Mouse (Mus musculus) adrenal gland, postnatal 14 days (tissue): ENCODE data around the gene Nucb1. TPM values are rescaled to one million over a fixed set of nuclear protein-coding genes. Genes with fewer than 3 reads are reported as not detected.

Experiments used
- DNase-seq: peaks from one replicate; pipeline ENCODE4 v3.0.0; 2021; ENCODE audit warnings: mixed read lengths
- total RNA-seq: library from RNA; stranded (reverse); gene quantifications from 2 replicates; pipeline ENCODE4 v1.2.3, GENCODE M21; 2021

The Nucb1 gene
- total RNA-seq, 1 experiment from 2014 or later = 204 TPM

DNA sequence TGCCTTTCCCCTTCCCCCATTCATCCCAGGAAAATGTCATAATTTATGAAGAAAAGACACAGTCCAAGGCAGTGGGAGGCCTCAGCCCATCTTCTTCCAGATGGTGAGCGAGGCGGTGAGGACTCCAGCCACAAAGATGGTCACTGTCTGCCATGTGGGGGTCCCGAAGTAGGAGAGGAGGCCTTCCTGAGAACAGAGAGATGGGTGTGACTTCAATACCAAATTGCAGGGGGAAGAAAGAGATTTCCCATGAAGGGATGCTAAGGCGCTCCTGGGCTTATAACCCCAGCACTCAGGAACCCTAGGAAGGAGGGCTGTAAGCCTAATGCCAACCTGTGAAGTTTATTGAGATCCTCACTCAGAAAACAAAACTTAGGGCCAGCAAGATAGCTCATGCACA lies 48.4 kb downstream of the Nucb1 start:
- no peak for DNase-seq

DNA sequence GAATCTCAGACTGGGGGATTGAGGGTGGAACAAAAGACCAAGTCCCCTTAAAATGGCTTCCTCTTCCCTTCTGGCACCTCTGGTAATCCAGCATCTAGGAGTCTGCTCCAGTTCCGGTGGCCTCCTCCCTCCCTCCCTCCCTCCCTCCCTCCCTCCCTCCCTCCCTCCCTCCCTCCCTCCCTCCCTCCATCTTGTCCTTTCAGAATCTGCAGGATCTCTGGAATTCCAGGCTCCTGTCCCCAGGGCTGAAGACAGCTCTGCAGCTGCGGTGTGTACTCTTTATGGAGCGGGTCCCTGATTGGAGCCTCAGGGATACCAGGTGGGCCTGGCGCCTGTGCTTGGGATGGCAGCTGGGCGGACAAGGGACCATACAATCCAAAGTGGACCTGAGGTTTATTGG lies 48.9 kb downstream of the Nucb1 start:
- DNase-seq = no peak

DNA sequence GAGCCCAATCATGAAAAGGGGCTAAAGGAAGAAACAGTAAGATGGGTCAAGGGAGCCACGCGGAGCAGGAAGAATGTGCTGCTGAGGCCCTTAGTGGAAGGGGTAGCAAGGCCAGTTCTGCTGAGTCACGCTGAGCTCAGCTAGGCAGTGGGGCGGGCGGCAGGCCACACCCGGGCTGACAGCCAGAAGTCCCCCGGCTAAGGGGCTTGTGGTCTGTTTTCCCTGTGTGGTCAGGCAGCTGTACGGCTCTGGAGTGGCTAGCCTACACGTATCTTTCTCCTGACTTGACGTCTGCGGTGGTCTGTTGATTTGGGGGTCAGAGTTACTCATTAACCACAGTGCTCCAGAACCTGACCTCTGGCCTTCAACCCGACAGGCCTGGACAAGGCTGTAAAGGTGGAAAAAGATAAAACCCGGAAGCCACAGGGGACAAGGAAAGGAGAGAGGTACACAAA lies 49.3 kb downstream of the Nucb1 start:
- peak; percentile 82 for DNase-seq

DNA sequence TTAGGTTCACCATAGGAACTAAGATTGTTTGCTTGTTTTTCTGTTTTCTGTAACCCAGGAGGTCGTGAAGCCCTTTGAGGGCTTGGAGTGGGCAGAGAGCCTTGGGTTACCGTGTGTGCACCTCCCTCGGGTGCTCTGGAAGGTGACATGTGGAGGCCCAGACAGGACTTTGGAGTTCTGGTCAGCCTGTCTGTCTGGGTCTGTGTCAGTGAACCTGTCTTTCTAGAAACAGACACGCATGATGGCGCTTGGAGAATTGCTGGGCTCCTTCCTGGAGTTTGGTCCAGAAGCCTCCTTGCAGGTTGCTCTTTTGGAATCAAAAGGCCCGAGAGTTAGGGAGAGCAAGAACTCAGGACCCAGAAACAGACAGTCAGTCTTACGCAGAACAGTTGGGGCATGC lies 49.8 kb downstream of the Nucb1 start:
- DNase-seq = no peak

DNA sequence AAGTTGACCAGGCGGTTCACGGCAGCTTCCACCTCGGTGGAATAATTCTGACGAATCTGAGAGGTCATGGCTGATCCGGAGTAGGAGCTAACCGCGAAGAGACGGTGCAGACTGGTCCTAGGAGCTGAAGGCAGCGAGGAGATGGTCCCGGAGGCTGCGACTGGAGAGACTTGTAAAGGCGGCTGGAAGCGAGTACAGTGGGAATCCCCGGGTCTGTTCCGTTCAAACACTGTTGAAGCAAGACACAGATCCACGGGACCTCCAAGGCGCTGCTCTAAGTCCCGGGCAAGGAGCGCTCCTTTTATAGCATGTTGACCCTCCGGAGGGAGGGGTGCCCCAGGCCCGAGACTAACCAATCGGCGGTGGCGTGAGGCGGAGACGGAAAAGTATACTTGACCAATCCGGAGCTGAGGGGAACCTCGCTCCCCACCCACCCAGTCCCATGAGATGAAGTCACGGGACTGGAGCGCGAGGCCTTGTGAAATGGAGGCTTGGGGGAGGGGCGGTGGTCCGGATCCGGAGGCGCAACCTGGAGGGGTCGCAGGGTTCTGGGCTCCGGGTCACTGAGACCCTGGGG lies 50.6 kb downstream of the Nucb1 start, which contains the start of gene Ftl1:
TSS of gene Ftl1 (minus strand) at position 321 of the 577 bp plus-strand sequence.
- peak; percentile 98 for DNase-seq

DNA sequence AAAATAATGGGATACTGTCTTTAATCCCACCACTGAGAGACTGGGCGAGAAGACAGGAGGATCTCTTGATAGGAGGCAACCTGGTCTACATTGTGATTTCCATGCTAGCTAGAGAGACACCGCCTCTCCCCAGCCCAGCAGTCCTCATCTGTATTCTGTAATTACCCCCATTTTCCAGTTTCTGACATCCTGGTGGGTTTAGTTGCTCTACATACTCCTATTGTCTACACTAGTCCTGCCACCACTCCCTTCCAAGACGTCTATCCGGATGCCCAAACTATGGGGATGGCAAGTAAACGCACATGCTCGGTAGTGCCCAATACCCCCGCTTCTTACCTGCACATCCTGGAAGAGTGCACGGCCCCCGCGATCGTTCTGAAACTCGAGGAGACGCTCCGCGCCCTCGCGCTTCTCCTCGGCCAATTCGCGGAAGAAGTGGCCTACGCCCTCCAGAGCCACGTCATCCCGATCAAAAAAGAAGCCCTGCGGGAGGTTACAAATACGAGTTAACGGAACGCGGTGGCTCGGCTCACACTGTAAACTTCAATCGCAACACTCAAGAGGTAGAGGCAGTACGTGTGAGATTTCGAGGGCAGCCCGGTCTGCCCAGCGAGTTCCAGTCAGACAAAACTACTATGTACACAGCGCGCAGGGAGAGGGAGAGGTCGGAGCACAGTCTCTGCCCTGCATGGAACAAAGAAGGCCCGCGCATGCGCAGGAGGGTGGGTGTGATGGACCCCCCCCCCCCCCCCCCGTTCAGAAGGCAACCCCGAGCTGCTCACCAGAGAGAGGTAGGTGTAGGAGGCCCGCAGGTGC lies 51.2 kb downstream of the Nucb1 start:
- peak; percentile 94 for DNase-seq

DNA sequence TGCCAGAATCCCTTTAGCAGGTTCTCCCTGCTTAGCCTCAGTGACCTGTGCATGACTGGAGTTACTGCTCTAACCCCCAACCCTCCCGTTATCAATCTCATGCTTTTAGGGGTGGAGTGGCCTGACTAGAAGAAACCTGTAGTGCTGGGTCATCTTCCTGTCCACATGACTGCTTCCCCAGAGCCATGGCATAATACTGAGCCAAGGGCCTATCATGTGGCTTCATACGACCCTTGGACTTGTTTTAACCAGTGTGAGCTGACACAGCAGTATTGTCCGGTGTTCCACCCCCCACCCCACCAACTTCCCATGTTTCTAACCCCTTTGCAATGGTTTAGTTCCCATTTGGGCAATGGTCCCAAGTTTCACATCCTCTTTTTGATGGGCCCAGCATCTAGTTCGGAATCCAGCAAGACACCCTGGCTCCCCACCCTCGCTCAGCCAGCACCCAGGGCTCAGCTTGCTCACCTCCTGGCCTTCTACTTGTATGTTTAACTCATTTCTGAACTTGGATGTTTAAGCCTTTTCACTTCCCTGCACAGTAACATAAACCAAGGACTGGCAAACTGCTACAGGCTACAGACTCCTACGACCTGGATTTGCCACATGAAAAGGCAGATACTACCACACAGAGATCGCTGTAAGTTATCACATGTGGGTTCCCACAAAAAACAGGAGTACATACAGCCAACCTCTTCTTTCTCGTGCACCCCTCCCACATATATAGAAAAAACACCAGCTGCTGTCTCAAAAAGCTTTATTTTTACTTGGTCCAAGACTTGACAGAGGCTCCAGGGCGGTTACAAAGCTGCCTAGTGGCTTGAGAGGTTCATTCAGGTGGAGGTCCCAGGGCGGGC lies 52.8 kb downstream of the Nucb1 start:
- peak; percentile 42 for DNase-seq

DNA sequence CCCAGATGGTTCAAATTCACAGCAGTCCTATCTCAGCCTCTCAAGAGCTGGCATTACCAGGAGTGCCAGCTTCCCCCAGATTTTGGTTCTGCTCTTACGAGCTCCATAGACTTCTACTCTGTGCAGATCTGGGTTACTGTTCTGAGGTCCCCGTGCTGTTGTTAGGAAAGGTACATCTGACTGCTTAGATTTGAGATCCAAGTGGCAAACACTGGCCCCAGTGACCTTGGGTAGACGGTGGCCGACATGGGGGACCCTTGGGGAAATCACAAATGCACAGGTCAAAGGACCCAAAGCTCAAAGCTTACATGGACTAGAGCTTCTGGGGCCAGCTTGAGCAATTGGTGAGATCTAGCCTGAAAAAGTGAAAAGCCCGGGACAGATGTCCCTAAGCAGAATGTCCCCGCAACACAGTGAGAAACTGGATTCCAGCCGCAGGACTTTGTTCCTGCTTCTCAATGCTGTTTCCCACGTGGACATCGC lies 53.4 kb downstream of the Nucb1 start:
- DNase-seq = no peak

DNA sequence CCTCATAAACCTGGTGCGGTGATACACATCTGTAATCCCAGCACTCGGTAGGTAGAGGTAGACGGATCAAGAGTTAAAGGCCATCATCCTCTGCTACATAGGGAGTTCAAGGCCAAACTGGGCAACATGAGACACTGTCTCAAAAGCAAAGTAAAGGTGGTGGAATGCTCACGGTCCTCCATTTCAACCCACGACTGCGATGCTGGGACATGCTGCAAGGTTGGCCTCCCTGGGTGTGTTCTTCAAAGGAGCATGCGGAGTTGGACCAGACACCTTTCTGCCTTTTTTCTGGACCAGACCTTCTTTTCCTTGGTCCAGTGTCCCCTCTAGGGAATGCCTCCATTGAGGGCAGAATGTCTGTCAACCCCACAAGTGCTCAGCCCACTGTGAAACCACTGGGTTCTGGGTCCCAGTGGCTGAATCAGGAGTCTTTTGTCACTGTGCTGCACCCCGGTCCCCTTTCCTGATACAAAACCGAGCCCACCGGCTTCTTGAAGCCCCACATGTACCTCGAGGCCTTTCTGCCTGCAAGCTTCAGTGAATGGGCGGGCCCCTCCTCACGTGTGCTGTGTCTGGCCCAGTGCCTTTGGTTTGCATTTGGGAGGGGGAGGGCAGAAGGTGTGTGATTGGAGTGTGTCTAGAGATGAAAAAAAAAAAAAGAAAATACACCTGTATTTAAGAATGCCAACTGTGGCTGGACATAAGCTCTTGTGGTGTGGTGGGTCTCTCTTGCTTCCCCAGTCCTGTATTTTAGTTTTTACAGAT lies 54.1 kb downstream of the Nucb1 start:
- no peak for DNase-seq

DNA sequence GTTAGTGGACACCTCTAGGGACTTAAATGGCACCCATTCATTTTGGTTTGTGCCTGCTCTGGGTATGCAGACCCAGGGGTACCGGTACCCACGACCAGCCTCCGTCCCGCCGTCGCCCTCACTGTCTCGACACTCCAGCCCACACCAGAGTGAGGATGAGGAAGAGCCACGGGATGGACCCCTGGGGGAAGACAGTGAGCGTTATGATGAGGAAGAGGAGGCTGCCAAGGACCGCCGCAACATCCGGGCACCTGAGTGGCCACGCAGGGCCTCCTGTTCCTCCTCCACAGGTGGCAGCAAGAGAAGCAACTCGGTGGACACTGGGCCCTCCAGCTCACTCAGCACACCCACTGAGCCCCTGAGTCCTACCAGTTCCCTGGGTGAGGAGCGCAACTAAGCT lies 55.2 kb downstream of the Nucb1 start:
- no peak for DNase-seq

DNA sequence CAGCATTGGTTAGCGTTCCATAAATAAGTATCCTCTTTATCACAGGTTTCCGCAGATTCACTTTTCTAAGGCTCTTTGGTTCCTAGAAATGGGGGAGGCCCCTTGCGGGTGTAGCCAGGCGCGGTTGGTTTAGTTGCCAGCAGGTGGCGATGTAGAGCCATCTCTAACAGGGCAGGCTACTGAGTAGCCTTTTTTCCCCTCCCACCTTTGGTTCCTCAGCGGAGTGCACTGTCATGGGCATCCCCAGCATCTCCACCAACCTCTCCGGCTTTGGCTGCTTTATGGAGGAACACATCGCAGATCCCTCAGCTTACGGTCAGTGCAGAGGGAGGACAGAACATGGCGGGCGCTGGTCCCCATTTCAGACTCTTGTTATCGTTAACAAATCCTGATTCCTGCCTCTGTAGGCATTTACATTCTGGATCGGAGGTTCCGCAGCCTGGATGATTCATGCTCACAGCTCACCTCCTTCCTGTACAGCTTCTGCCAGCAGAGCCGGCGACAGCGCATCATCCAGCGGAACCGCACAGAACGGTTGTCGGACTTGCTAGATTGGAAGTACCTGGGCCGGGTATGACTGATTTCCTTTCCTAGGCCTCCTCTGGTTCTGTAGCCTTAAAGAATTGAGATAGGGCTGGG lies 58.7 kb downstream of the Nucb1 start:
- peak; percentile 91 for DNase-seq

DNA sequence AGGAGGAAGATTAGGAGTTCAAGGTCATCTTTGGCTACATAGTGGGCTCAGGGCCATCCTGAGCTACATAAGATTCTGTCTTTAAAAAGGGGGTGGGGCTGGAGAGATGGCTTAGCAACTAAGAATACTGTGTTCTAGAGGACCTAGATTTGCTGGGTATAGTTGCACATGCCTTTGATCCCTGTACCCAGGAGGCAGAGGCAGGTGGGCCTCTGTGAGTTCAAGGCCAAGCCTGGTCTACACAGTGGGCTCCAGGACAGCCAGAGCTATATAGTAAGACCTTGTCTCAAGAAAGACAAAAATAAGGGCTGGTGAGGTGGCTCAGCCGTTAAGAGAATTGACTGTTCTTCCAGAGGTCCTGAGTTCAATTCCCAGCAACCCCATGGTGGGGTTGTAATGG lies 60.2 kb downstream of the Nucb1 start:
- DNase-seq = no peak

DNA sequence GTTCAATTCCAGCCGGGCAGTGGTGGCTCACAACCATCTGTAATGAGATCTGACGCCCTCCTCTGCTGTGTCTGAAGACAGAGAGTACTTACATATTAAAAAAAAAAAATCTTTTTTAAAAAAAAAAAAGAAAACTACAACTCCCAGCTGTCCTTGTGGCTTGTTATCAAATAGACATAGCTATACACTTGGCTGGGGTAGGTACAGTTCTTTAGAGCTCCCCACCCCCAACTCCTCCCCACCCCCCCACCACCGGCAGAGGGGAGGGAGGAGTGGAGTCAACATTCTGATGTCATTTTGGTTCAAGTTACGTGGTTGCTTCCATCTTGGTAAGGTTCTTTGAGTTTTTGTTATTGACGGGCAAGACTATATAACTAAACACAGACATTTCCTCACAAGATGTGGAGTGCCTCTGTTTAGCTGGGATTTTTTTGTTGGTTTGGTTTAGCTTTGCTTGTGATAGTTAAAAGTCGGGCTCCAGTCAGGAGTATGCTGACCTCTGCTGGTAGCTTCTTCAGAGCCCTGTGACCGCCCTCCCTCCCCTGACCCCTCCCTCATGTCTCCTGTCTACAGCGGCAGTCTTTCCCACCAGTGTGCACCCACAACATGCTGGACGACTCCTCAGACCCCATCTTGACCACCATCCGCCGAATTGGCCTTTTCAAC lies 62.7 kb downstream of the Nucb1 start:
- DNase-seq = peak; percentile 66

DNA sequence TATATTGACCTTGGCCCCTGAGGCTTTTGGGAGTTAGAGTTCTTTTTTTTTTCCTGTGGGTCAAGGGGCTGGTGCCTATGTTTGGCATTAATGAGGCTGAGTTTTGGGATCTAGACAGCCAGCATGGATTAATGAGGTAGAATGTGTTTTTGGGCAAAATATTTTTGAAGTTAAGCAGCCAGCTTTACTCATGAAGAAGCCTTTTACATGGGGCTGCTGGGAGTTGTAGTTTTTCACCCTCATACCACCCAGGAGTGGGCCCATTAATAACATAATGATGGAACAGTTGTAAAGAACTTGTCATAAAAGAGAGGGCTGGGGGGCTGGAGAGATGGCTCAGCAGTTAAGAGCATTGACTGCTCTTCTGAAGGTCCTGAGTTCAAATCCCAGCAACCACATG lies 63.6 kb downstream of the Nucb1 start:
- DNase-seq = no peak

DNA sequence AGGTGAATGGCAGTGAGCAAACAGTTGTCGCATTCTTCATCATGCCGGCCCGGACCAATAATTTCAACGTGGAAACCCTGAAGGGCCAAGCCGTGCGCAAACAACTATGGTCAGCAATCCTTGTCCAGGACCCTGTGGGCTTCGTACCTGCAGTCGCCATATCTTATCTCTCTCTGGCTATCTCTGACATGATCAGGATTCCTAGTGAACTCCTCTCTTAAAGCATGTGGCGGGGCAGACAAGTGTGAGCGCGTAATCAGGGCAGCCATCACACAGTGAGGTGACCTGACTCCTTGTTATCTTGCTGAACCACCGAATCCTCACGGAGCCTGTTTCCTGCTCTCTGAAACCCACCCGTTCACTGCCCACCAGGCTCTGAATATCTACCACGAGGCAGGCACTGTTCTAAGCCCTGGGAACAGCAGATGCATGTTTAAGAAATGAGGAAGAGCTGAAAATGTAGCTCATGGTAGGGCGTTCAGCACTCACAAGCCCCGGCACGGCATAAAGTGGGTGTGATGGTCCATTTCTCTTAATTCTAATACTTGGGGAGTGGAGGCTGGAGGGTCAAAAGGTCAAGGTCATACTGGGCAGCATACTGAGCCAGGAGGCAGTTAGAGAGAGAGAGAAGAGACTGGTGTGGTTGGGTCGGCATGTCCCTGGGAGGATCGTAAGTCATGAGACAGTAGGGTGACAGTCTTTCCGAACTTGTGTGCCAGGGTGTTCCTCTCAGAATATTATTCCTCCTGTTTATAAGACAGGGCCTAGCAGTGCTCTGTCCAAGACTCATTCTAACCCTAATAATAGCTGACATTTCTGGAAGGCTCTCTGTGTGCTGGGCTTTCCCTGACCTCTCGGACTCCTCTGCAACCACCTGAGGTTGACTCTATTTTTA lies 66.4 kb downstream of the Nucb1 start:
- DNase-seq = no peak
